Mouse (Mus musculus): ENCODE measurements at regions not wholly inside any gene's neighbourhood (a gene's known extent, or its start where the extent isn't known, plus 50 kb on each side); places are given as distances from the start of the nearest gene placed in this dataset.

DNA sequence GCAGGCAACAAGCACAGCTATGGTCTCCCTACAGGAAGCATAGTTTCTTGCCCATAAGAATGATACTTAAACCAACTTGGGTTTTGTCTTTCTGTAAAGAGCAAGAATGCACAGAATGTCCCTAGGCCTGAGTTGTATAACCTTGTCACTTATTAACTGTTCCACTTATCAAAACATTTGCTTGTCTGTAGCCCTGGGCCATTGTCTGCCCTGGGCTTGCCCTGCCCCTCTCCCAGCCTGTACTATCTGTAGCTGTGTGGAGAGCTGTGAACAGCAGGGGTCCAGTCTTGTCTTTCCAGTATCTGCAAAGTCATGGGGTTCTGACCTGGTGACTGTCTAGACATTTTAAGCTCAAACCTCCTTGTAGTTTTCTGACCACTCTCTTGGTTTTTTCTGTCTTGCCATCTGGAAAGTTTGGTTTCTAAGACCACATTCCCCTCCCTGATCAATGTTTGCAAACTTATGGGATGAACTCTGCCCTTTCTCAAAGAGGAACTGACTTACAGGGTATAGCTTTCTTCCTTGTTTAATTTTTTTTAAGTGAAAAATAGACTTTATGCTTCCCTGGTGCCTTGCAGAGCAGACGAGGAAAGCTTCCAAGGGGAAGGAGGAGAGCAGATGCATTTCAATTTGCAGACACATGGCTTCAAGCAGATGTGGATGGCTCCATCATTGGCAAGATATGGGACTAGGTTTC, 78.6 kb upstream of the Foxq1 start:
- DNase-seq, result no peak
- H3K4me1 ChIP-seq (ENCODE audit: insufficient read depth), result peaks cover 13% of the 10 kb centered on the region; the same call in 1 of the 2 replicates
- peak; percentile 84 for ATAC-seq
- H3K27ac ChIP-seq (ENCODE audit: low read depth), result peak overlapping the region; percentile 49; the same call in 1 of the 2 replicates
- H3K27me3 ChIP-seq (ENCODE audit: insufficient read depth, low read length), result no peaks in the 10 kb centered on the region
- H3K4me2 ChIP-seq (ENCODE audit: low read depth, low read length), result no peak overlapping the region
- H3K9me3 ChIP-seq (ENCODE audit: low read length), result no peaks in the 10 kb centered on the region
- no peaks in the 10 kb centered on the region for H3K36me3 ChIP-seq (replicated peaks; ENCODE audit: insufficient read depth, low read length)
- H3K4me3 ChIP-seq (ENCODE audit: low read depth, low read length), result no peak overlapping the region
- no peak for TF ChIP-seq CTCF (IDR thresholded peaks at IDR 0.05; ENCODE audit: low read depth)
- TF ChIP-seq EP300 (IDR thresholded peaks at IDR 0.05; ENCODE audit: low read depth), result no peak
- 37% methylated on average over 1 of the region's 1 CpGs for WGBS (ENCODE audit: insufficient replicate concordance)
- no peak overlapping the region for H3K9ac ChIP-seq (replicated peaks)

DNA sequence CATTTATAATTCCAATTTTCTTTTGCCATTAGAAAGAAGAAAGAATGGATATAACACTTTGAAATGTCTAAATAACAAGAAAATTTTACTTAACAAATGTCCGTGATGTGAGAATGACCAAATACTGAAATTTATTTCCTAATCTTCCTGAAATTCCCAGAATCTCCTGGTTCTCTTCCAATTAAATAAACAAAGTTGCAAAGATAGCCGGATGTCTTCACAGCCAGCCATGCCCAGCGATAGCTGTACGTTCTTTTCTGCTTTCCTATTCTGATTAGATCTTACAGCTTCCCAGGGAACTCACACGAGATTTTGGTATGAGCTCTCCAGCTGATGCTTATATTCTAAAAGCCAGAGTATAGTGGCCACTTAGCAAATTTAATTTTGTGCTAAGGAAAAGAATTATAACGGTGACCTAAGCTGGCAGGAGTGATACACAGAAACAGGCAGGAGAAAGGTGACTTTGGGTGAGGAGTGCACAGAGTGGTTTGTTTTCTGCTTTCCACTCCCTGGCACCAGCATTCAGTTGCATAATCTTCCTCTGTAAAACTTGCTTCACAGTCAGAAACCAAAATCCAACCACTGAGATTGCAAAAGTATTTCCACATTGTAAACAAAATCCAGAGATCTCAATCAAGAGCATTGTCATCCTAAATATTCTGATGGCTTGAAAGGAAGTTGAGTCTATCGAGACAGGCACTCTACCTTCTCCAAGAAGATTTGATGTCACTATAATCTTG, 74.7 kb upstream of the Foxq1 start:
- Histone ChIP-seq H3K4me1 (ENCODE audit: insufficient read depth) (peaks cover 10% of the 10 kb centered on the region; the same call in 1 of the 2 replicates), H3K9me3 (ENCODE audit: low read length) (no peaks in the 10 kb centered on the region), H3K4me2 (ENCODE audit: low read depth, low read length) (no peak overlapping the region), H3K27ac (ENCODE audit: low read depth) (0 out of 2 replicates have a peak overlapping the region, but pooled peaks have one; percentile 26), H3K9ac (replicated peaks) (no peak overlapping the region), H3K27me3 (ENCODE audit: insufficient read depth, low read length) (no peaks in the 10 kb centered on the region), H3K36me3 (replicated peaks; ENCODE audit: insufficient read depth, low read length) (no peaks in the 10 kb centered on the region), H3K4me3 (ENCODE audit: low read depth, low read length) (no peak overlapping the region)
- 56% methylated on average over 7 of the region's 7 CpGs for WGBS (ENCODE audit: insufficient replicate concordance)
- peak; percentile 60 for TF ChIP-seq EP300 (IDR thresholded peaks at IDR 0.05; ENCODE audit: low read depth)
- no peak for TF ChIP-seq CTCF (IDR thresholded peaks at IDR 0.05; ENCODE audit: low read depth)
- peak; percentile 75 for ATAC-seq
- DNase-seq, result no peak

DNA sequence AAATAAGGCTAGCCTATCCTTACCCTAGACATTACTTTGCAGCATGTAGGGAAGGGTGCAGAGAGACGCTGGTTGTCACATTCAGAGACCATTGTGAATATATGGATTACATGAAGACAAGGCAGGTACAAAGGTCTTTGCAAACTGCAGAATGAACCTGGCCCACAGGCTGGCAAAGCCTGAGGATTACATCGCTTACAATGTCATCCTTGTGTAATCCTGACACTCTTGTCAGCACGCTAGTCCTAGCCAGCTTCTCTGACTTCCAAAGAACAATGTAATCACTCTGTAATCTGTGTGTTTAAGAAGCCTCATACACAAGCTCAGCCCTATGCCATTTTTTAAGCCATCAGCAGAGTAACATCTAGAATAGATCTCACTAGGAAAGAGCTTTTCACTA, 69.6 kb upstream of the Foxq1 start:
- no peak for TF ChIP-seq CTCF (IDR thresholded peaks at IDR 0.05; ENCODE audit: low read depth)
- no peak for TF ChIP-seq EP300 (IDR thresholded peaks at IDR 0.05; ENCODE audit: low read depth)
- Histone ChIP-seq H3K36me3 (replicated peaks; ENCODE audit: insufficient read depth, low read length) (no peaks in the 10 kb centered on the region), H3K27me3 (ENCODE audit: insufficient read depth, low read length) (no peaks in the 10 kb centered on the region), H3K4me1 (ENCODE audit: insufficient read depth) (peaks cover 2% of the 10 kb centered on the region; the same call in 1 of the 2 replicates), H3K27ac (ENCODE audit: low read depth) (no peak overlapping the region), H3K9me3 (ENCODE audit: low read length) (no peaks in the 10 kb centered on the region), H3K4me3 (ENCODE audit: low read depth, low read length) (no peak overlapping the region), H3K4me2 (ENCODE audit: low read depth, low read length) (no peak overlapping the region), H3K9ac (replicated peaks) (no peak overlapping the region)
- DNase-seq (no peak), ATAC-seq (peak; percentile 75)
- 59% methylated on average over 3 of the region's 3 CpGs for WGBS (ENCODE audit: insufficient replicate concordance)

DNA sequence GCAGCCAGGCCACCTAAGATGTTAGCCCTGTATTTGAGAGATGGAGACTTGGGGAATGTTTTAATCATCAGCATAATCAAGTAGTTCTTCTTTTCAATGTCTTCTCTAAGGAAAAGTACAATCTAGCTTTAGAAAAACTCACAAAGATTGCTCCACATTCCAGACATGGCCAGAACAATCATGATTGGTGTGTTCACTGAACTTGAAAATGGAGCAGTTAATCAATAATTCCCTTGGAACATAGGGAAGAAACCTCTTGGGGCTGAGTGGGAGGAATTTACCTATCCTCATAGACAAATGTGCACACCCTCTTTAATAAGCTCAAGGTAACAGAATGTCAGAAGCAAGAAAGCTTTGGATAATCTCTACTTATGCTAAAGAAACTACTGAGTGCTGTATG, 67.7 kb upstream of the Foxq1 start:
- DNase-seq (no peak), ATAC-seq (no peak)
- TF ChIP-seq CTCF (IDR thresholded peaks at IDR 0.05; ENCODE audit: low read depth), result no peak
- TF ChIP-seq EP300 (IDR thresholded peaks at IDR 0.05; ENCODE audit: low read depth), result no peak
- Histone ChIP-seq H3K9me3 (ENCODE audit: low read length) (no peaks in the 10 kb centered on the region), H3K27me3 (ENCODE audit: insufficient read depth, low read length) (no peaks in the 10 kb centered on the region), H3K27ac (ENCODE audit: low read depth) (no peak overlapping the region), H3K9ac (replicated peaks) (no peak overlapping the region), H3K4me1 (ENCODE audit: insufficient read depth) (peaks cover 2% of the 10 kb centered on the region; the same call in 1 of the 2 replicates), H3K4me2 (ENCODE audit: low read depth, low read length) (no peak overlapping the region), H3K36me3 (replicated peaks; ENCODE audit: insufficient read depth, low read length) (no peaks in the 10 kb centered on the region), H3K4me3 (ENCODE audit: low read depth, low read length) (no peak overlapping the region)

DNA sequence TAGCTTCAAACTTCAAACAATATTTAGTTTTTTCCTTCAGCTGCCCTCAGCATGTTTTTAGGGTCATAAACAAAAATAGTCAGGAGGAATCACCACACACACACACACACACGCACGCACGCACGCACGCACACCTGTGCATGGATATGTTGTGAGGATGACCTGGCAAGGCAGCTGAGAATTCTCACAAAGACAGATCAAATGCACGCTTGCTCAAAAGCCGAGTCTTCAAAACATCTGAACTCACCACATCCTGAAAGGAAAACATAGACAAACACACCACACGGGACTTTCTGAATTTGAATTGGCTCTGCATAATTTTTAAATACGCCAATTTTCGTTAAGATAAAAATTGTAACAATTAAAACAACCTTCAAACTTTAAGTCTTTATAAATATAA, 52.7 kb upstream of the Foxq1 start:
- Histone ChIP-seq H3K4me2 (ENCODE audit: low read depth, low read length) (no peak overlapping the region), H3K9me3 (ENCODE audit: low read length) (no peaks in the 10 kb centered on the region), H3K36me3 (replicated peaks; ENCODE audit: insufficient read depth, low read length) (no peaks in the 10 kb centered on the region), H3K27ac (ENCODE audit: low read depth) (no peak overlapping the region), H3K4me3 (ENCODE audit: low read depth, low read length) (no peak overlapping the region), H3K9ac (replicated peaks) (no peak overlapping the region), H3K4me1 (ENCODE audit: insufficient read depth) (peaks cover 7% of the 10 kb centered on the region; the same call in 1 of the 2 replicates), H3K27me3 (ENCODE audit: insufficient read depth, low read length) (no peaks in the 10 kb centered on the region)
- ATAC-seq (no peak), DNase-seq (no peak)
- no peak for TF ChIP-seq CTCF (IDR thresholded peaks at IDR 0.05; ENCODE audit: low read depth)
- TF ChIP-seq EP300 (IDR thresholded peaks at IDR 0.05; ENCODE audit: low read depth), result no peak
- WGBS (ENCODE audit: insufficient replicate concordance), result 73% methylated on average over 10 of the region's 10 CpGs

DNA sequence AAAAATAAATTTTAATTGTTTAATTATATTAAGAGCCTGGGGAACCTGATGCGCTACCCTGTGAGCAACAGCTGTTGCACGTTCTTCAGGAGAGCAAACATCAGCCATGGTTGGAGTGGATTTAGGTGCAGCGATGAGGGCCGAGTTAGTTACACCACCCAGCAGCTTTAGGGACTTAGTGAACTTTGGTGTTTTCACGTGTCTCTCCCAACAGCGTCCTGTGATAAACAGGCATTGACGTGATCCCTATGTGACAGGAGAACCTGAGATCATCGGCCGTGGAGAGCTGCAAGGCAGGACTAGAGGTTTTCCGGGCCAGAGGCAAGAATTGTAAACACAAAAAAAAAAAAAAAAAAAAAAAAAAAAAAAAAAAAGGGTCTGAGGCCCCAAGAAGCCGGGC, 52.1 kb upstream of the Foxq1 start:
- Histone ChIP-seq H3K27me3 (ENCODE audit: insufficient read depth, low read length) (no peaks in the 10 kb centered on the region), H3K9ac (replicated peaks) (no peak overlapping the region), H3K4me3 (ENCODE audit: low read depth, low read length) (no peak overlapping the region), H3K4me2 (ENCODE audit: low read depth, low read length) (no peak overlapping the region), H3K36me3 (replicated peaks; ENCODE audit: insufficient read depth, low read length) (no peaks in the 10 kb centered on the region), H3K4me1 (ENCODE audit: insufficient read depth) (peaks cover 7% of the 10 kb centered on the region; the same call in 1 of the 2 replicates), H3K27ac (ENCODE audit: low read depth) (peak overlapping the region; percentile 81; the same call in 1 of the 2 replicates), H3K9me3 (ENCODE audit: low read length) (no peaks in the 10 kb centered on the region)
- TF ChIP-seq CTCF (IDR thresholded peaks at IDR 0.05; ENCODE audit: low read depth) (no peak), EP300 (IDR thresholded peaks at IDR 0.05; ENCODE audit: low read depth) (no peak)
- WGBS (ENCODE audit: insufficient replicate concordance), result 56% methylated on average over 11 of the region's 11 CpGs
- peak; percentile 29 for DNase-seq
- peak; percentile 93 for ATAC-seq

Measured in liver, postnatal 0 days (tissue).